Mouse (Mus musculus): ENCODE results near the gene Mrps12. TPM values are rescaled to one million over a fixed set of nuclear protein-coding genes. Genes with fewer than 3 reads are reported as not detected.

Gene Mrps12
- 133 and 141 TPM in 2 replicates for polyA plus RNA-seq (2014; fragmentation: Nextera tagmentation; extraction: Ambion mirVana)

GRCm38 (mm10) chr7:28741709-28742438 lies at the start of gene Mrps12, which contains the start of gene Sars2:
Mrps12 (minus strand) TSS chr7:28741820.
Sars2 (plus strand) TSS chr7:28741992.
- Histone ChIP-seq H3K27ac (ENCODE audit: low read depth, low read length) (peak within 1 kb of the TSS; percentile 78), H3K27me3 (replicated peaks; ENCODE audit: control insufficient read depth, insufficient read depth, low read length) (no peaks in the 10 kb centered on the region), H3K9ac (ENCODE audit: low read length) (peak within 1 kb of the TSS; percentile 86), H3K4me1 (ENCODE audit: control insufficient read depth, insufficient read depth, low read length) (peaks cover 9% of the 10 kb centered on the region; the same call in 1 of the 2 replicates), H3K36me3 (ENCODE audit: control insufficient read depth, insufficient read depth, low read length) (peaks cover 28% of the 10 kb centered on the region), H3K4me2 (ENCODE audit: low read length) (peak within 1 kb of the TSS; percentile 69), H3K4me3 (ENCODE audit: low read depth, low read length) (peak within 1 kb of the TSS; percentile 70), H3K9me3 (replicated peaks; ENCODE audit: control insufficient read depth, low read length) (no peaks in the 10 kb centered on the region)
- peak; percentile 99 for ATAC-seq
- DNase-seq (ENCODE audit: low spot score) = peak; percentile 100
- under 1% methylated on average over 39 of the region's 39 CpGs for WGBS

GRCm38 (mm10) chr7:28790066-28790806 lies 48.6 kb upstream of the Mrps12 start:
- Histone ChIP-seq H3K4me1 (ENCODE audit: control insufficient read depth, insufficient read depth, low read length) (no peaks in the 10 kb centered on the region), H3K4me2 (ENCODE audit: low read length) (no peak overlapping the region), H3K27me3 (replicated peaks; ENCODE audit: control insufficient read depth, insufficient read depth, low read length) (no peaks in the 10 kb centered on the region), H3K4me3 (ENCODE audit: low read depth, low read length) (no peak overlapping the region), H3K27ac (ENCODE audit: low read depth, low read length) (no peak overlapping the region), H3K36me3 (ENCODE audit: control insufficient read depth, insufficient read depth, low read length) (peaks cover 22% of the 10 kb centered on the region), H3K9ac (ENCODE audit: low read length) (no peak overlapping the region), H3K9me3 (replicated peaks; ENCODE audit: control insufficient read depth, low read length) (no peaks in the 10 kb centered on the region)
- WGBS = 51% methylated on average over 8 of the region's 8 CpGs
- ATAC-seq (no peak), DNase-seq (ENCODE audit: low spot score) (no peak)

DNA sequence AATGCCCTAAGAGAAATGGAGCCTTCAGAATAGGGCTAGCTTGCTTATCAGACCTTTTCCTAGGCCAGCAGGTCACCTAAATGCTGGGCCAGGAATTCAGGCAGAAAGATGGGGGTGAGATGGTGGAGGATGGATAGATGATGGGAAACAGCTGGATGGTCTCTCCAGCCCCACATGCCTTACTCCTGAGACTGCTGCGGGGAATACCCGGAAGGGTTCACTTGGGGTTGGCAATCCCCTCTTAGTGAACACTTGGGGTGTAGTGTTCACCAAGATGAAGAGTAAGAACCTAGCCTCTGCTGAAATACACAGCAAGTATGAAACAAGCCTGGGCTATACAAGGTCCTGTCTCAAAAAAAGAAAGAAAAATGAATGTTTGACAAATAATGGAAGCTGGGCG lies 47.6 kb upstream of the Mrps12 start:
- Histone ChIP-seq H3K36me3 (ENCODE audit: control insufficient read depth, insufficient read depth, low read length) (peaks cover 25% of the 10 kb centered on the region), H3K27me3 (replicated peaks; ENCODE audit: control insufficient read depth, insufficient read depth, low read length) (no peaks in the 10 kb centered on the region), H3K4me1 (ENCODE audit: control insufficient read depth, insufficient read depth, low read length) (no peaks in the 10 kb centered on the region), H3K9me3 (replicated peaks; ENCODE audit: control insufficient read depth, low read length) (no peaks in the 10 kb centered on the region), H3K4me3 (ENCODE audit: low read depth, low read length) (no peak overlapping the region), H3K4me2 (ENCODE audit: low read length) (no peak overlapping the region), H3K9ac (ENCODE audit: low read length) (no peak overlapping the region), H3K27ac (ENCODE audit: low read depth, low read length) (no peak overlapping the region)
- DNase-seq (ENCODE audit: low spot score) = no peak
- no peak for ATAC-seq
- 94% methylated on average over 3 of the region's 3 CpGs for WGBS

DNA sequence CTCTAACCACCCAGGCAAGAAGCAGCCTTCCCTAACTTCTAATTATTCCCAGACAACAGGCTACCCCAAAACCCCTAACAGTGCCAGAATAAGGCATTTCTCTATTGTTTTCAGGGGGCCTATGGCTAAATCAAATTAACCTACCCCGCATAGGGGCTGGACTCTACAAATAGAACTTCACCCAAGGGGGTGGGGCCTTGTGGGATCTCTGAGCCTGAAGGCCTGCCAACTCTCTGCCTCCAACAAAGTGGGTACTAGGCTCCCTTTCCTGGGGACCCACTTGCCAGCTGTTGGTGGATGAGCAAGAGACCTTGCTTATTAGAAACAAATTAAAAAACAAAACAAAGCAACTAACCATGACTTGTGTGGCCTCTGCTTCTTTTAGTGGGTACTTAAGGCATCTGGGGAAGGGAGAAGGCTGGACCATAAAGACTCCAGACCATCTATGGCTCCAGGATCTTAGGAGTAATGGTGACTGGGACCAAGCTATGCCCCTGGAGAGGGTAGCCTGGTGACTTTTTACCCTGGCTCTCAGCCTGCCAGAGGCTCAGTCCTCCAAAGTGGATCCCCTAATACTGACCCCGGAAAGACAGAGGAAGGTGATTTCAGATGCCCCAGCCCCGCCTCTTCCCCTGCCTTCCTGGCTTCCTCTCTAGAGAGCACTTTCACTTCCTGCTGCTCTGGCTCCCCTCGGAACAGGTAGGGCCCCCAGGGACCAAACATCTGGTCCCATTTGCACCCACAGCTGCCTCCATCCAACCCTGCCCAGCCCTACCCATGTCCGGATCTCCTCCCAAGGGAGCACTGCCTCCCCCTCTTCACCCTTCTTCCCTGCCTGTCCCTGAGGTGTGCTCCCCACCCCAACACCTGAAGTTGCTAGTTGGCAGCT lies 46.9 kb upstream of the Mrps12 start, which contains the start of gene Rinl:
Gene Rinl (plus strand): TSS at position 663 of the 889 bp plus-strand sequence.
- H3K4me2 ChIP-seq (ENCODE audit: low read length) = no peak within 1 kb of the TSS
- H3K27ac ChIP-seq (ENCODE audit: low read depth, low read length) = no peak within 1 kb of the TSS
- no peaks in the 10 kb centered on the region for H3K4me1 ChIP-seq (ENCODE audit: control insufficient read depth, insufficient read depth, low read length)
- DNase-seq (ENCODE audit: low spot score) (no peak), ATAC-seq (no peak)
- 75% methylated on average over 5 of the region's 5 CpGs for WGBS
- H3K27me3 ChIP-seq (replicated peaks; ENCODE audit: control insufficient read depth, insufficient read depth, low read length) = no peaks in the 10 kb centered on the region
- no peak within 1 kb of the TSS for H3K4me3 ChIP-seq (ENCODE audit: low read depth, low read length)
- peaks cover 25% of the 10 kb centered on the region for H3K36me3 ChIP-seq (ENCODE audit: control insufficient read depth, insufficient read depth, low read length)
- no peaks in the 10 kb centered on the region for H3K9me3 ChIP-seq (replicated peaks; ENCODE audit: control insufficient read depth, low read length)
- H3K9ac ChIP-seq (ENCODE audit: low read length) = no peak within 1 kb of the TSS

- Histone ChIP-seq H3K9ac (ENCODE audit: low read length) (no peak overlapping the region), H3K4me3 (ENCODE audit: low read depth, low read length) (no peak overlapping the region), H3K9me3 (replicated peaks; ENCODE audit: control insufficient read depth, low read length) (no peaks in the 10 kb centered on the region), H3K4me1 (ENCODE audit: control insufficient read depth, insufficient read depth, low read length) (no peaks in the 10 kb centered on the region), H3K27me3 (replicated peaks; ENCODE audit: control insufficient read depth, insufficient read depth, low read length) (no peaks in the 10 kb centered on the region), H3K4me2 (ENCODE audit: low read length) (no peak overlapping the region), H3K27ac (ENCODE audit: low read depth, low read length) (no peak overlapping the region), H3K36me3 (ENCODE audit: control insufficient read depth, insufficient read depth, low read length) (peaks cover 30% of the 10 kb centered on the region)
- 92% methylated on average over 9 of the region's 9 CpGs for WGBS
- ATAC-seq (no peak), DNase-seq (ENCODE audit: low spot score) (no peak)
Measured at GRCm38 (mm10) chr7:28787884-28788283, 46.3 kb upstream of the Mrps12 start.

DNA sequence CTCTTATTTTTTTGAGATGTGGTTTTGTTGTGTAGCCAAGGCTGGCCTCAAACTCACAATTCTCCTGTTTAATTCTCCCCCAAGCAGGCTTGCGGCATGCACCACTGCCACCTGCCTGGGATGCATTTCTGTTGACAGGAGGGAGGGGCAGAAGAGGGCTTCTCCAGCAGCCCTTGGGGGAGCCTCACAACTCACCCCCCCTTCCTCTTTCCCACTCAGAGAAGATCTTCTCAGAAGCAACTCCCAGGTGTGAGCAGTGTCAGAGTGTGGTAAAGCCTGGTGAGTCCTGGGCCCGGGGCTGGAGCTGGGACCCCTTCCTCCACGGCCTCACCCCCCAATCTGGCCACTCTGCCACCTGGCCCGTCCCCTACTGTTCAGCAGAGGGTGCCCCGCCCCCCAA lies 43.5 kb upstream of the Mrps12 start:
- Histone ChIP-seq H3K4me2 (ENCODE audit: low read length) (no peak overlapping the region), H3K27me3 (replicated peaks; ENCODE audit: control insufficient read depth, insufficient read depth, low read length) (no peaks in the 10 kb centered on the region), H3K4me3 (ENCODE audit: low read depth, low read length) (no peak overlapping the region), H3K27ac (ENCODE audit: low read depth, low read length) (no peak overlapping the region), H3K9me3 (replicated peaks; ENCODE audit: control insufficient read depth, low read length) (no peaks in the 10 kb centered on the region), H3K36me3 (ENCODE audit: control insufficient read depth, insufficient read depth, low read length) (peaks cover 36% of the 10 kb centered on the region), H3K4me1 (ENCODE audit: control insufficient read depth, insufficient read depth, low read length) (no peaks in the 10 kb centered on the region; the same call in 1 of the 2 replicates), H3K9ac (ENCODE audit: low read length) (no peak overlapping the region)
- DNase-seq (ENCODE audit: low spot score) (no peak), ATAC-seq (no peak)
- 72% methylated on average over 5 of the region's 5 CpGs for WGBS

DNA sequence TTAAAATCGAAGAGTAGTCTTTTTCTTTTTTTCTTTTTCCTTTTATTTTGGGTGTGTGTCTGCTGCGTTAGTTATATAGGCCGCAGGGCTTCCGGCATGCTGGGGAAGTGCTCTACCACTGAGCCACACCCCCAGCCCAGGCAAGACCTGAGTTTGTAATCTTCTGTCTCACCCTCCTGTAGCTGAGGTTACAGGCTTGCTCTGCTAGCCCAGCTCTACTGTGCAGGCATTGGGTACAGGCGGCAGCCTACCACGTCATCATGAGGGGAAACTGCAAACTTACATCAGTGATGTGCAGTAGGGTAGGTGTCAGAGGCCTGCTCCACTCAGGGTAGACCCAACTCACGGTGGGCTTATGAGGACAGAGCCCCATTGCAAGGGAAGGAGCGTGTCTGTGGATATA lies 39.6 kb upstream of the Mrps12 start:
- no peak overlapping the region for H3K4me3 ChIP-seq (ENCODE audit: low read depth, low read length)
- H3K27ac ChIP-seq (ENCODE audit: low read depth, low read length) = no peak overlapping the region
- WGBS = 93% methylated on average over 8 of the region's 8 CpGs
- no peaks in the 10 kb centered on the region; the same call in 1 of the 2 replicates for H3K4me1 ChIP-seq (ENCODE audit: control insufficient read depth, insufficient read depth, low read length)
- ATAC-seq (no peak), DNase-seq (ENCODE audit: low spot score) (no peak)
- H3K36me3 ChIP-seq (ENCODE audit: control insufficient read depth, insufficient read depth, low read length) = peaks cover 38% of the 10 kb centered on the region
- no peak overlapping the region for H3K4me2 ChIP-seq (ENCODE audit: low read length)
- H3K27me3 ChIP-seq (replicated peaks; ENCODE audit: control insufficient read depth, insufficient read depth, low read length) = no peaks in the 10 kb centered on the region
- H3K9ac ChIP-seq (ENCODE audit: low read length) = no peak overlapping the region
- no peaks in the 10 kb centered on the region for H3K9me3 ChIP-seq (replicated peaks; ENCODE audit: control insufficient read depth, low read length)

DNA sequence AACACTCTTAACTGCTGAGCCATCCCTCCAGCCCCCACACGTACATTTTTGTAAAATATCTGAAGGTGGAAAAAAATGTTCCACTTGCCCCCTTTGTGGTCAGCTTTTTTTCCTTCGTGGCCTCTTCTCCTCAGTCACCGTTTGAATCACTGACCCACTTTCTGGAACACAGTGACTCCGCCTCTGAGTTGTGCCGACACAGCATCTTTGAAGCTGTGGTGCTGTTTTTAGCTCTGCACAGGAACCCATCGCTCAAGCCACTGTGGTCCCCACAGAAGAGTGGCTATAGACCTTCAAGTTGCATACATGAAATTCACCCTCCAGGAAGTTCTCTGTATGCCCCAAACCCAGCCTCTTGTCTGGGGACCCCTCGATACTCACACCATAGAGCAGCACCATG lies 39.2 kb upstream of the Mrps12 start:
- H3K27ac ChIP-seq (ENCODE audit: low read depth, low read length) = no peak overlapping the region
- no peaks in the 10 kb centered on the region for H3K9me3 ChIP-seq (replicated peaks; ENCODE audit: control insufficient read depth, low read length)
- ATAC-seq (no peak), DNase-seq (ENCODE audit: low spot score) (no peak)
- no peak overlapping the region for H3K4me2 ChIP-seq (ENCODE audit: low read length)
- WGBS = 83% methylated on average over 7 of the region's 7 CpGs
- no peaks in the 10 kb centered on the region; the same call in 1 of the 2 replicates for H3K4me1 ChIP-seq (ENCODE audit: control insufficient read depth, insufficient read depth, low read length)
- H3K9ac ChIP-seq (ENCODE audit: low read length) = no peak overlapping the region
- H3K36me3 ChIP-seq (ENCODE audit: control insufficient read depth, insufficient read depth, low read length) = peaks cover 34% of the 10 kb centered on the region
- no peak overlapping the region for H3K4me3 ChIP-seq (ENCODE audit: low read depth, low read length)
- H3K27me3 ChIP-seq (replicated peaks; ENCODE audit: control insufficient read depth, insufficient read depth, low read length) = no peaks in the 10 kb centered on the region

Data from forebrain, embryonic 14.5 days (tissue).